Mouse (Mus musculus): ENCODE results near the gene Tagln2. TPM values are rescaled to one million over a fixed set of nuclear protein-coding genes. Genes with fewer than 3 reads are reported as not detected.

The Tagln2 gene
- polyA plus RNA-seq, 1 experiment from 2014 or later: 41.1 TPM

- H3K9me3 ChIP-seq (ENCODE audit: control insufficient read depth, low read length): no peaks in the 10 kb centered on the region
- H3K27me3 ChIP-seq (ENCODE audit: control insufficient read depth, insufficient read depth, low read length): no peaks in the 10 kb centered on the region
- ATAC-seq (ENCODE audit: low FRiP score): no peak
- no peak overlapping the region for H3K27ac ChIP-seq (ENCODE audit: low read depth, low read length)
- peak; percentile 27 for DNase-seq (ENCODE audit: low spot score)
- no peak overlapping the region; the same call in 1 of the 2 replicates for H3K4me2 ChIP-seq (replicated peaks; ENCODE audit: low read depth, low read length)
- H3K9ac ChIP-seq (ENCODE audit: low read depth, low read length): no peak overlapping the region
- H3K36me3 ChIP-seq (ENCODE audit: control insufficient read depth, insufficient read depth, low read length): no peaks in the 10 kb centered on the region
- H3K4me1 ChIP-seq (replicated peaks; ENCODE audit: control insufficient read depth, insufficient read depth, low read length): no peaks in the 10 kb centered on the region
- 27% methylated on average over 13 of the region's 13 CpGs for WGBS
- H3K4me3 ChIP-seq (ENCODE audit: low read depth, low read length): no peak overlapping the region
These were observed 13.1 kb downstream of the Tagln2 start for GRCm38 (mm10) chr1:172512962-172513361.

- no peaks in the 10 kb centered on the region for H3K27me3 ChIP-seq (ENCODE audit: control insufficient read depth, insufficient read depth, low read length)
- 82% methylated on average over 17 of the region's 17 CpGs for WGBS
- no peaks in the 10 kb centered on the region for H3K4me1 ChIP-seq (replicated peaks; ENCODE audit: control insufficient read depth, insufficient read depth, low read length)
- H3K36me3 ChIP-seq (ENCODE audit: control insufficient read depth, insufficient read depth, low read length): no peaks in the 10 kb centered on the region
- H3K9ac ChIP-seq (ENCODE audit: low read depth, low read length): no peak overlapping the region
- H3K4me2 ChIP-seq (replicated peaks; ENCODE audit: low read depth, low read length): no peak overlapping the region
- H3K27ac ChIP-seq (ENCODE audit: low read depth, low read length): no peak overlapping the region
- H3K4me3 ChIP-seq (ENCODE audit: low read depth, low read length): no peak overlapping the region
- ATAC-seq (ENCODE audit: low FRiP score) (no peak), DNase-seq (ENCODE audit: low spot score) (no peak)
- no peaks in the 10 kb centered on the region for H3K9me3 ChIP-seq (ENCODE audit: control insufficient read depth, low read length)
These were observed 13.8 kb downstream of the Tagln2 start for GRCm38 (mm10) chr1:172513525-172514212.

GRCm38 (mm10) chr1:172514213-172514529, 14.3 kb downstream of the Tagln2 start:
- ATAC-seq (ENCODE audit: low FRiP score) (no peak), DNase-seq (ENCODE audit: low spot score) (no peak)
- H3K27me3 ChIP-seq (ENCODE audit: control insufficient read depth, insufficient read depth, low read length): no peaks in the 10 kb centered on the region
- WGBS: 71% methylated on average over 4 of the region's 4 CpGs
- no peak overlapping the region for H3K4me2 ChIP-seq (replicated peaks; ENCODE audit: low read depth, low read length)
- H3K27ac ChIP-seq (ENCODE audit: low read depth, low read length): no peak overlapping the region
- H3K4me3 ChIP-seq (ENCODE audit: low read depth, low read length): no peak overlapping the region
- no peak overlapping the region for H3K9ac ChIP-seq (ENCODE audit: low read depth, low read length)
- H3K9me3 ChIP-seq (ENCODE audit: control insufficient read depth, low read length): no peaks in the 10 kb centered on the region
- H3K36me3 ChIP-seq (ENCODE audit: control insufficient read depth, insufficient read depth, low read length): no peaks in the 10 kb centered on the region
- no peaks in the 10 kb centered on the region for H3K4me1 ChIP-seq (replicated peaks; ENCODE audit: control insufficient read depth, insufficient read depth, low read length)

GRCm38 (mm10) chr1:172514551-172515268, 14.9 kb downstream of the Tagln2 start:
- Histone ChIP-seq H3K27ac (ENCODE audit: low read depth, low read length) (no peak overlapping the region), H3K4me1 (replicated peaks; ENCODE audit: control insufficient read depth, insufficient read depth, low read length) (no peaks in the 10 kb centered on the region), H3K27me3 (ENCODE audit: control insufficient read depth, insufficient read depth, low read length) (no peaks in the 10 kb centered on the region), H3K9ac (ENCODE audit: low read depth, low read length) (no peak overlapping the region), H3K4me2 (replicated peaks; ENCODE audit: low read depth, low read length) (no peak overlapping the region), H3K36me3 (ENCODE audit: control insufficient read depth, insufficient read depth, low read length) (no peaks in the 10 kb centered on the region), H3K9me3 (ENCODE audit: control insufficient read depth, low read length) (no peaks in the 10 kb centered on the region), H3K4me3 (ENCODE audit: low read depth, low read length) (no peak overlapping the region)
- WGBS: 81% methylated on average over 7 of the region's 7 CpGs
- ATAC-seq (ENCODE audit: low FRiP score) (no peak), DNase-seq (ENCODE audit: low spot score) (no peak)

- DNase-seq (ENCODE audit: low spot score): no peak
- H3K9me3 ChIP-seq (ENCODE audit: control insufficient read depth, low read length): no peaks in the 10 kb centered on the region
These were observed 15.5 kb downstream of the Tagln2 start for GRCm38 (mm10) chr1:172515396-172515795.

GRCm38 (mm10) chr1:172518013-172518412, 18.2 kb downstream of the Tagln2 start:
- no peaks in the 10 kb centered on the region for H3K9me3 ChIP-seq (ENCODE audit: control insufficient read depth, low read length)
- H3K4me3 ChIP-seq (ENCODE audit: low read depth, low read length): no peak overlapping the region
- H3K4me2 ChIP-seq (replicated peaks; ENCODE audit: low read depth, low read length): no peak overlapping the region
- H3K9ac ChIP-seq (ENCODE audit: low read depth, low read length): no peak overlapping the region
- 78% methylated on average over 4 of the region's 4 CpGs for WGBS
- H3K27me3 ChIP-seq (ENCODE audit: control insufficient read depth, insufficient read depth, low read length): no peaks in the 10 kb centered on the region
- no peaks in the 10 kb centered on the region; the same call in 1 of the 2 replicates for H3K4me1 ChIP-seq (replicated peaks; ENCODE audit: control insufficient read depth, insufficient read depth, low read length)
- H3K36me3 ChIP-seq (ENCODE audit: control insufficient read depth, insufficient read depth, low read length): no peaks in the 10 kb centered on the region
- ATAC-seq (ENCODE audit: low FRiP score) (no peak), DNase-seq (ENCODE audit: low spot score) (no peak)
- no peak overlapping the region for H3K27ac ChIP-seq (ENCODE audit: low read depth, low read length)

More at GRCm38 (mm10) chr1:172515396-172515795, 15.5 kb downstream of the Tagln2 start:
- H3K36me3 ChIP-seq (ENCODE audit: control insufficient read depth, insufficient read depth, low read length): no peaks in the 10 kb centered on the region
- H3K27me3 ChIP-seq (ENCODE audit: control insufficient read depth, insufficient read depth, low read length): no peaks in the 10 kb centered on the region
- H3K4me1 ChIP-seq (replicated peaks; ENCODE audit: control insufficient read depth, insufficient read depth, low read length): no peaks in the 10 kb centered on the region
- no peak for ATAC-seq (ENCODE audit: low FRiP score)
- 81% methylated on average over 1 of the region's 1 CpGs for WGBS
- H3K4me2 ChIP-seq (replicated peaks; ENCODE audit: low read depth, low read length): no peak overlapping the region
- no peak overlapping the region for H3K9ac ChIP-seq (ENCODE audit: low read depth, low read length)
- H3K4me3 ChIP-seq (ENCODE audit: low read depth, low read length): no peak overlapping the region
- H3K27ac ChIP-seq (ENCODE audit: low read depth, low read length): no peak overlapping the region

- Histone ChIP-seq H3K36me3 (ENCODE audit: control insufficient read depth, insufficient read depth, low read length) (no peaks in the 10 kb centered on the region), H3K9ac (ENCODE audit: low read depth, low read length) (no peak overlapping the region), H3K4me2 (replicated peaks; ENCODE audit: low read depth, low read length) (no peak overlapping the region), H3K4me1 (replicated peaks; ENCODE audit: control insufficient read depth, insufficient read depth, low read length) (no peaks in the 10 kb centered on the region; the same call in 1 of the 2 replicates), H3K4me3 (ENCODE audit: low read depth, low read length) (no peak overlapping the region), H3K27me3 (ENCODE audit: control insufficient read depth, insufficient read depth, low read length) (no peaks in the 10 kb centered on the region), H3K27ac (ENCODE audit: low read depth, low read length) (no peak overlapping the region), H3K9me3 (ENCODE audit: control insufficient read depth, low read length) (no peaks in the 10 kb centered on the region)
- DNase-seq (ENCODE audit: low spot score) (no peak), ATAC-seq (ENCODE audit: low FRiP score) (no peak)
- WGBS: 59% methylated on average over 6 of the region's 6 CpGs
These were observed 19.8 kb downstream of the Tagln2 start for GRCm38 (mm10) chr1:172519644-172520043.

- ATAC-seq (ENCODE audit: low FRiP score): peak; percentile 87
- DNase-seq (ENCODE audit: low spot score): peak; percentile 91
- H3K9me3 ChIP-seq (ENCODE audit: control insufficient read depth, low read length): no peaks in the 10 kb centered on the region
- no peak within 1 kb of the TSS for H3K27ac ChIP-seq (ENCODE audit: low read depth, low read length)
- WGBS: 5% methylated on average over 28 of the region's 28 CpGs
- no peaks in the 10 kb centered on the region for H3K36me3 ChIP-seq (ENCODE audit: control insufficient read depth, insufficient read depth, low read length)
- H3K9ac ChIP-seq (ENCODE audit: low read depth, low read length): peak within 1 kb of the TSS; percentile 7; the same call in 1 of the 2 replicates
- peak within 1 kb of the TSS; percentile 27 for H3K4me3 ChIP-seq (ENCODE audit: low read depth, low read length)
- no peaks in the 10 kb centered on the region; the same call in 1 of the 2 replicates for H3K4me1 ChIP-seq (replicated peaks; ENCODE audit: control insufficient read depth, insufficient read depth, low read length)
- peak within 1 kb of the TSS; percentile 49 for H3K4me2 ChIP-seq (replicated peaks; ENCODE audit: low read depth, low read length)
- no peaks in the 10 kb centered on the region for H3K27me3 ChIP-seq (ENCODE audit: control insufficient read depth, insufficient read depth, low read length)
These were observed 21.0 kb downstream of the Tagln2 start, which contains the start of gene Cfap45 for GRCm38 (mm10) chr1:172520576-172521440. Gene Cfap45 (plus strand): TSS chr1:172520801.
